Mouse (Mus musculus): ENCODE data around the gene Padi4. TPM values are rescaled to one million over a fixed set of nuclear protein-coding genes. Genes with fewer than 3 reads are reported as not detected.
A peak's percentile ranks its signal among the peaks of the same experiment; 100 is the strongest.

Padi4 gene
- polyA plus RNA-seq, 1 experiment from 2014 or later, result 0.27 TPM

DNA sequence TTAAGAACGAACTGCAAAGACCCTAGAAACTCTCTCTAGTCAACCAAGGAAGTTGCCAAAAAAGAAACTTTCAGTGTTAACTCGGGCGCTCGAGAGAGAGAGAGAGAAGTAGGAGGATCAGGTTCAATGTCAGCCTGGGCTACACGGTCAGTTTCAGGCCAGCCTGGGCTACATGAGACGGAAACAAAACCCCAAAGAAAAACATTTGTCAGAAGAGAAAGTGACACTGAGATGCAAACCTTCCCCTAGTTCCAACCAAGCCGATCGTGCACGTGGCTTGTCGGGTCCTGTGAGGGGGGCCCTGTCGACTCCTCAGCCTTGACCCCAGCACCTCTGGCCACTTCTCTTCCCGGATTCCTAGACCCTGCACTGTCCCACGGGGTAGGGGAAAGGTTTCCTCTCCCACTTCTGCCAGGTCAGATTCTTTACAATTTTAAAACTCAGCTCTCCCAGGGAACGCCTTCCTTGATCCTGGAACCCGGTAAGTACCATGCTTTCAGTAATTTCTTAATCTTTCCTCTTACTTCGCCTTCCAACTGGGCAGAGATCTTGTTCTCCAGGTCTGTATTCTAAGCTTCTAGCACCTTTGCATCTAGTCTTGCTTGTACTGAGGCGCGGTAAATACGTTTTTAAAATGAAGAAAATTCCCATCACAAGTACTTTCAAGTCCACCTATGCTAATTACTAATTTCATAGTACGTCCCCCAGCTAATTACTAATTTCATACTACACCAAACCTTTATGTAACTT is 73.6 kb downstream of the Padi4 start, which contains the start of gene Rcc2:
Gene Rcc2 (plus strand): TSS at position 273 of the 750 bp plus-strand sequence.
- H3K27ac ChIP-seq (ENCODE audit: low read depth, low read length), result peak within 1 kb of the TSS; percentile 99
- H3K4me3 ChIP-seq (ENCODE audit: low read depth, low read length), result peak within 1 kb of the TSS; percentile 99
- peaks cover 26% of the 10 kb centered on the region for H3K27me3 ChIP-seq (ENCODE audit: control insufficient read depth, insufficient read depth, low read length)
- DNase-seq (ENCODE audit: low spot score, missing footprints) (peak; percentile 90), ATAC-seq (ENCODE audit: low FRiP score) (no peak)
- peak within 1 kb of the TSS; percentile 76 for H3K4me2 ChIP-seq
- no peaks in the 10 kb centered on the region for H3K9me3 ChIP-seq (ENCODE audit: control insufficient read depth, low read length)
- 8% methylated on average over 20 of the region's 20 CpGs for WGBS
- H3K4me1 ChIP-seq (ENCODE audit: control insufficient read depth, insufficient read depth, low read length), result peaks cover 28% of the 10 kb centered on the region
- H3K9ac ChIP-seq (ENCODE audit: low read length), result peak within 1 kb of the TSS; percentile 98
- peaks cover under 1% of the 10 kb centered on the region; the same call in 1 of the 2 replicates for H3K36me3 ChIP-seq (ENCODE audit: control insufficient read depth, insufficient read depth, low read length)

DNA sequence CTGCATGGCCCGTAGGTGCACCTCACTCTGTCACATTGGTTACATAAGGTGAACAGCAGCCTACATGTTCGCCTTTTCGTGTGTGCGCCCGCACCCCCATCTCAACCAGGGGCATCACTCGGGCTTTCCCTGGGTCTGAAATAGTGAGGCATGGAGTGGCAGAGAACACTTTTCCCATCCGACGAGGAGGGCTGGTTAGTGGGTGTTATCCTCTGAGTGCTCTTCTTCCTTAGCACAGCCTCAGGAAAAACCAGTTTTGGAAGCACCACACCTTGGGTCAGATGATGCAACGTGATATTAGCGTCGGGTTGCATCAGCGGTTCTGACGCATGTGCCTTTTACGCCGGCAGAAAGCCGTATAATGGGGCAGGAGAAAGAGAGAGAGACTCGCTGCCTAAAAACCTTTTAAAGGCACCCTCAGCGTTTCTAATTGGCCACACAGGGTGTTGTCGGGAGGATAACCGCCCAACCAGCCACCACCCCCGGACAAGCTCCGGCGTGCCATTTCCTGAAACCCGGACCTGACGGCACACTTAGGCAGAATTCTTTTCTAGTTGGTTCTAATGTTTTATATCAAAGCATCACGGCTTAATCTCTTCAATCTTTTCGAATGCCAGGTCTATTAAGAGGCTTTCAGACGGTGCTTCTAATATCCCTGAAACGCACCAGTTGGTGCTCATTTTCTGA is 74.5 kb downstream of the Padi4 start:
- Histone ChIP-seq H3K4me2 (peak overlapping the region; percentile 76), H3K36me3 (ENCODE audit: control insufficient read depth, insufficient read depth, low read length) (no peaks in the 10 kb centered on the region), H3K4me3 (ENCODE audit: low read depth, low read length) (peak overlapping the region; percentile 19), H3K9me3 (ENCODE audit: control insufficient read depth, low read length) (no peaks in the 10 kb centered on the region), H3K27me3 (ENCODE audit: control insufficient read depth, insufficient read depth, low read length) (peaks cover 26% of the 10 kb centered on the region), H3K9ac (ENCODE audit: low read length) (0 out of 2 replicates have a peak overlapping the region, but pooled peaks have one; percentile 14), H3K27ac (ENCODE audit: low read depth, low read length) (no peak overlapping the region), H3K4me1 (ENCODE audit: control insufficient read depth, insufficient read depth, low read length) (peaks cover 27% of the 10 kb centered on the region)
- no peak for ATAC-seq (ENCODE audit: low FRiP score)
- peak; percentile 92 for DNase-seq (ENCODE audit: low spot score, missing footprints)
- WGBS, result 8% methylated on average over 29 of the region's 29 CpGs

Small RNA genes lying within 50 kb of the gene (microRNA-seq; reads per million reads assigned to microRNA genes)
- not detected for gene Gm25951

Other genes starting within 250 kb of the Padi4 start
- gene Arhgef10l, start 108.2 kb downstream of the Padi4 start, polyA plus RNA-seq (2014; fragmentation: Nextera tagmentation; extraction: Ambion mirVana), result 17.6 and 18.5 TPM in 2 replicates
- gene Rcc2, start 73.7 kb downstream of the Padi4 start, polyA plus RNA-seq (2014; fragmentation: Nextera tagmentation; extraction: Ambion mirVana), result 54.1 and 70.1 TPM in 2 replicates
- 0.15 TPM in 1 of 2 replicates, not detected in the other for gene Padi6, start 31.6 kb downstream of the Padi4 start, polyA plus RNA-seq (2014; fragmentation: Nextera tagmentation; extraction: Ambion mirVana)
- 0.06 TPM in 1 of 2 replicates, not detected in the other for gene Padi3, start 36.4 kb upstream of the Padi4 start, polyA plus RNA-seq (2014; fragmentation: Nextera tagmentation; extraction: Ambion mirVana)
- 0.04 and 0.07 TPM in 2 replicates for gene Padi1, start 71.5 kb upstream of the Padi4 start, polyA plus RNA-seq (2014; fragmentation: Nextera tagmentation; extraction: Ambion mirVana)
- gene Padi2, start 132.1 kb upstream of the Padi4 start, polyA plus RNA-seq (2014; fragmentation: Nextera tagmentation; extraction: Ambion mirVana), result 0.47 and 0.49 TPM in 2 replicates
- 411 and 422 TPM in 2 replicates for gene Sdhb, start 187.0 kb upstream of the Padi4 start, polyA plus RNA-seq (2014; fragmentation: Nextera tagmentation; extraction: Ambion mirVana)
- gene Atp13a2, start 212.6 kb upstream of the Padi4 start, polyA plus RNA-seq (2014; fragmentation: Nextera tagmentation; extraction: Ambion mirVana), result 28.5 and 33.4 TPM in 2 replicates
- gene Mfap2, start 236.2 kb upstream of the Padi4 start, polyA plus RNA-seq (2014; fragmentation: Nextera tagmentation; extraction: Ambion mirVana), result 250 and 254 TPM in 2 replicates

Data from midbrain, embryonic 11.5 days (tissue).